Mouse (Mus musculus) midbrain, embryonic 16.5 days (tissue): Measurements from ENCODE around the gene Gm10961. TPM values are rescaled to one million over a fixed set of nuclear protein-coding genes. Genes with fewer than 3 reads are reported as not detected.

Source experiments
- ATAC-seq: fragments of 200-750 bp; cut with Nextera tagmentation; 2 replicates; pipeline ENCODE4 v1.8.0; 2017; ENCODE audit warnings: moderate TSS enrichment
- H3K27ac ChIP-seq: fragments of 300-500 bp; sonication (generic); 2 replicates; pipeline ENCODE4 v1.5.1; 2014; ENCODE audit warnings: mild to moderate bottlenecking, low read length, mixed read lengths
- H3K27me3 ChIP-seq: fragments of 300-500 bp; sonication (generic); 2 replicates; pipeline ENCODE4 v1.6.1; 2014; ENCODE audit warnings: low read depth, low read length, mixed read lengths; ENCODE audit not compliant: control insufficient read depth, insufficient read depth
- H3K36me3 ChIP-seq: fragments of 300-500 bp; sonication (generic); 2 replicates; pipeline ENCODE4 v1.6.1; 2014; ENCODE audit warnings: mild to moderate bottlenecking, low read length, moderate library complexity, mixed read lengths; ENCODE audit not compliant: control insufficient read depth, insufficient read depth
- H3K4me1 ChIP-seq: fragments of 300-500 bp; sonication (generic); 2 replicates; pipeline ENCODE4 v1.6.1; 2014; ENCODE audit warnings: mild to moderate bottlenecking, low read length, mixed read lengths; ENCODE audit not compliant: control insufficient read depth, insufficient read depth
- H3K4me2 ChIP-seq: fragments of 300-500 bp; sonication (generic); 2 replicates; pipeline ENCODE4 v1.6.1; 2014; ENCODE audit warnings: mild to moderate bottlenecking, low read length, mixed read lengths
- H3K4me3 ChIP-seq: fragments of 300-500 bp; sonication (generic); 2 replicates; pipeline ENCODE4 v1.5.1; 2014; ENCODE audit warnings: low read depth, mild to moderate bottlenecking, low read length, moderate library complexity, mixed read lengths
- H3K9ac ChIP-seq: fragments of 300-500 bp; sonication (generic); 2 replicates; pipeline ENCODE4 v1.6.1; 2014; ENCODE audit warnings: low read depth, low read length, mixed read lengths
- H3K9me3 ChIP-seq: fragments of 300-500 bp; sonication (generic); replicated peaks from 2 replicates; pipeline ENCODE4 v1.6.1; 2014; ENCODE audit warnings: mild to moderate bottlenecking, low read length, mixed read lengths; ENCODE audit not compliant: control insufficient read depth, poor library complexity, severe bottlenecking
- WGBS: fragments of 180-500 bp; shearing (Covaris S2); extraction: QIAGEN DNeasy Blood & Tissue Kit; methylation state at CpG from one replicate; pipeline ENCODE4 v1.1.7; 2014; 5-methylcytosine and 5-hydroxymethylcytosine counted together
- polyA plus RNA-seq: library from polyadenylated mRNA; unstranded; fragments of >200 nt; fragmentation: Nextera tagmentation; extraction: Ambion mirVana; gene quantifications from 2 replicates; pipeline ENCODE4 v1.2.1, GENCODE M21; 2015

Gene Gm10961
- polyA plus RNA-seq, 1 experiment from 2014 or later: not detected

DNA sequence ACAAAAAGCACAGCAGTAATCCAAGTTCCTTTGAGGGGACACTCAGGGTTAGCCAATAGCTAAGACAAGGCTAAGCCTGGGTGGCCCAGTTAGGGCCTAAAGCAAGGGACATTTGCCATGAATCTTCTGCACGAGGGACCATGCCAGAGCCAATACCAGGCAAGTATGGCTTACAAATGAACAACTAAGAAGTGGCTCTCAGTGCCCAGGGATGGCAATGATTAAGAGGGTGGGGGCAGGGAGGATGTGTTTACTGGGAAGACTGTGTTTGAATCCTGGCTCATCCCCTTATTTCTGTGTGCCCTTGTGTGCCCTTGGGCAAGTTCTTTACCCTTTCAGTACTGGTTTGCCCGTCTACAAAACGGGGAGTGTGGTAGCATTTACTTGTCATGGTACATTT lies 21.7 kb upstream of the Gm10961 start:
- Histone ChIP-seq H3K9ac (no peak overlapping the region), H3K27me3 (no peaks in the 10 kb centered on the region), H3K36me3 (peaks cover 12% of the 10 kb centered on the region), H3K4me2 (no peak overlapping the region), H3K27ac (no peak overlapping the region), H3K4me3 (no peak overlapping the region), H3K9me3 (no peaks in the 10 kb centered on the region), H3K4me1 (no peaks in the 10 kb centered on the region)
- ATAC-seq: no peak
- 50% methylated on average over 3 of the region's 3 CpGs for WGBS

DNA sequence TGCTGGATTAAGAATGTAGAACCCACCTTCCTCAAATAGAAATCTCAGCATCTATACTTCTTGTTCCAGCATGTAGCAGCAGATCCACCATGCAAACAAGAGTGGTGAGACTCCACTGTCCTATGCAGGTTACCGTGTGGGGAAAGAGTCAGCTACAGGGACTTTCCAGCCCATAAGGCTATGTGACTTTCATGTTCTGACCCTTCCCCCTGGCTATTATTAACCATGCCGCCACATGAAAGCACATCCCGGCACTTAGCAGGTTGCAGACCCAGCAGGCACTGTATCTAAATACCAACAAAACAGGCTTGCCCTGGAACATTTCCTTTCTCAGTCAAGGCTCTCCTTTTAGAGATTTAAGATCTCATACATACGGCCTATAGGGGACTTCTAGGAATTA lies 19.7 kb upstream of the Gm10961 start:
- 63% methylated on average over 4 of the region's 4 CpGs for WGBS
- Histone ChIP-seq H3K36me3 (peaks cover 22% of the 10 kb centered on the region), H3K4me3 (no peak overlapping the region), H3K9ac (no peak overlapping the region), H3K27ac (no peak overlapping the region), H3K4me2 (no peak overlapping the region), H3K4me1 (no peaks in the 10 kb centered on the region), H3K9me3 (no peaks in the 10 kb centered on the region), H3K27me3 (no peaks in the 10 kb centered on the region)
- no peak for ATAC-seq

DNA sequence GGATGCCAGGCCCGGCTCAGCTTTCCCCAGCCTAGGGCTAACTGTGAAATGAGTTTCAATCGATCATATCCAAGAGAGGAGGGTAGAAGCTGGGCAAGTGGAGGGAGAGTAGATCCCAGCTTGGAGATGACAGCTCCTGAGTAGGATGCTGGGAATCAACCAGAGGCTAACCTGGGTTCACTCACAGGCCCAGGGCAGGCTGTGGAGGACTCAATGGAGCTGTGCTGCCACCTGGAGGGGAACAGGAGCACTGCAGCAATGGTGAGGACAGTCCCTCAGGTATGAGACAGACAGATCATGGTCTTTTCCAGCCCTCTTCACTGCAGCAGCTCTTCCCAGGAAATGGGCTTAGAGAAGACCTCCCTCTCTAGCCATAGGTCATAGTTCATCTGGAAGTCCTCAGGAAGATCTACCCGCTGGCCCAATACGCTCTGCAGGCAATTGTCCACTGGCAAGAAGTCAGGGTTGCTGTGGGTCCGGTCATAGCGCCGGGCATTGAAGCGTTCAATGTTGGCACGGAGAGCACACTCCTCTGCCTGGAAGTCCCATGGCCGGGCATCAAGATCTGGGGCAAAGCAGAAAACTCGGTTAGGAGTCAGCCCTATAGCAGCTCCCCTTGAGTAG lies 18.1 kb upstream of the Gm10961 start:
- Histone ChIP-seq H3K9me3 (no peaks in the 10 kb centered on the region), H3K4me1 (no peaks in the 10 kb centered on the region), H3K27ac (no peak overlapping the region), H3K36me3 (peaks cover 37% of the 10 kb centered on the region), H3K4me2 (no peak overlapping the region), H3K9ac (no peak overlapping the region), H3K4me3 (no peak overlapping the region), H3K27me3 (no peaks in the 10 kb centered on the region)
- ATAC-seq: peak; percentile 67
- WGBS: 91% methylated on average over 11 of the region's 11 CpGs

DNA sequence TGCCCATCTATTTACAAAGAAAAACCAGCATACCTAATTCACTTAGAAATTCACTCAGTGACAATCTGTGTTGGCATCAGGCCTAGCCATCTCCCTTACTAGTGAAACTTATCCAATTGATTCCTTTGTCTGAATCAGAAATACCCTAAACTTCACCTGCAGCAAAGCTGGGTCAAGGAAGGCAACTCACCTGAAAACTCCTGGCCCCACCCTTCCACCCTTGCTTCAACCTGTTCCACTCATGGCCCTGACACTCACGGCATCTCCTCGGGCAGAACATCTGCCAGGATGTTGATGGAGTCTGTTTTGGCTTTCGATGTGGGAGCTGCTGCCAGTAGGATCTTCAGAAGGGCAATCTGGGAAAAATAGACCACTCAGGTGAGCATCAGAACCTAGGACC lies 13.3 kb upstream of the Gm10961 start:
- Histone ChIP-seq H3K9ac (no peak overlapping the region), H3K4me3 (no peak overlapping the region), H3K9me3 (no peaks in the 10 kb centered on the region), H3K4me1 (no peaks in the 10 kb centered on the region), H3K36me3 (peaks cover 65% of the 10 kb centered on the region), H3K4me2 (no peak overlapping the region), H3K27me3 (no peaks in the 10 kb centered on the region), H3K27ac (no peak overlapping the region)
- no peak for ATAC-seq
- WGBS: 99% methylated on average over 3 of the region's 3 CpGs

DNA sequence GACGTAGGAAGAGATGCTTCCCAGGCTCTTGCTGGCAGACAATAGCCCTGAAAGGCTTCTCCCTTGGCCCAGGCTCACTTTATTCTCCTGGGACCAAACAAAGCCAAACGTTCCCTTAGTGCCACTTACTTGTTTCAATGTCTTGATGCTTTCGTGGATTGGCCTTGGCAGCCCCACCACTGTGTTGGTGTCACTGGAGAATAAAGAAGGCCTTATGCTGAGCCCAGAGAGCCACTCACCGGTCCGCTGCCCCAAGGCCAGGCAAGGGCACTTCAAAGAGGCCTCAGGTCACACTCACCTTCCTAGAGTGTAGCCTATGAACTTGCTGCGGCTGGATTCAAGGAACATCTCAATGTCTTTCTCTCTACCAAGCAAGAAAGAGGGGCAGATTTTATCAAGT lies 11.2 kb upstream of the Gm10961 start:
- Histone ChIP-seq H3K36me3 (peaks cover 68% of the 10 kb centered on the region), H3K27ac (no peak overlapping the region), H3K4me3 (no peak overlapping the region), H3K9me3 (no peaks in the 10 kb centered on the region), H3K4me1 (no peaks in the 10 kb centered on the region), H3K4me2 (no peak overlapping the region), H3K27me3 (no peaks in the 10 kb centered on the region), H3K9ac (no peak overlapping the region)
- WGBS: 91% methylated on average over 6 of the region's 6 CpGs
- no peak for ATAC-seq

DNA sequence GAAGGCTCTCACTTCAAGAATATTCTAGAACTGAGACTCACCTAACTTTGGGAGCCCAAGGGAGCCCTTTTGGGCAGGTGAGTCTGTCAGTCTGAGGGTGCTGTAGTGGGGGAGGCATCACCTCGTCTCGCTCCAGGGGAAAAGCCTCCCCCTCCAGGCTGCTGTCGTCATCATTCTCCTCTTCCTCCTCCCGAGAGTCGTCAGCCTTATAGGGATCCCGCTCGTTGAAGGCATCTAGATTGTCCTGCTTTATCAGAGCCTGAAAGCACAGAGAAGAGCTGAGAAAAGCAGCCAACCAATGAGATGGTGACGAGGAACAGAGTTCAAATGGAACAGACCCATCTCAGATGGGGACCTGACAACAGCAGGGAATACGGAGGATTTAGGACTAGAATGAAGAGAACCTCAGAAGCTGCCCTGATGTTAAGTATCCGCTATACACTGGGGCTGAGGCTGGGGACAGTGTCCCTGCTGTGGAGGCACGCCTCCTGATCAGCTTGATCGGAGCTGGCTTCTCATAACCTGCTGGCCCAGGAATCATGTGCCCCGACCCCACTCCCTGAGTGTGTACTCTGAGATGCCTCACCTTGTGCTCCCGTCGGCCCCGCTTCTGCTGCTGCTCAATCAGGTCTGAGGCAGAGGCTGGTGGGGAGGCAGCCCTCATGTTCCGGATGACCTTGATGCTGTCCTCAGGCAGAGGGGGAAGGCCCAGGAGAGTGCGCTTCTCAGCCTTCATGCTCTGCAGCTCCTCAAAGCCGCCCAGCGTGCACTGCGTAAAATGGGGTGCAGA lies 9.6 kb upstream of the Gm10961 start:
- H3K4me3 ChIP-seq: no peak overlapping the region
- no peaks in the 10 kb centered on the region for H3K27me3 ChIP-seq
- no peak overlapping the region for H3K9ac ChIP-seq
- no peak overlapping the region for H3K4me2 ChIP-seq
- peaks cover 67% of the 10 kb centered on the region for H3K36me3 ChIP-seq
- H3K27ac ChIP-seq: no peak overlapping the region
- no peaks in the 10 kb centered on the region for H3K9me3 ChIP-seq
- WGBS: 90% methylated on average over 21 of the region's 21 CpGs
- H3K4me1 ChIP-seq: no peaks in the 10 kb centered on the region
- no peak for ATAC-seq

DNA sequence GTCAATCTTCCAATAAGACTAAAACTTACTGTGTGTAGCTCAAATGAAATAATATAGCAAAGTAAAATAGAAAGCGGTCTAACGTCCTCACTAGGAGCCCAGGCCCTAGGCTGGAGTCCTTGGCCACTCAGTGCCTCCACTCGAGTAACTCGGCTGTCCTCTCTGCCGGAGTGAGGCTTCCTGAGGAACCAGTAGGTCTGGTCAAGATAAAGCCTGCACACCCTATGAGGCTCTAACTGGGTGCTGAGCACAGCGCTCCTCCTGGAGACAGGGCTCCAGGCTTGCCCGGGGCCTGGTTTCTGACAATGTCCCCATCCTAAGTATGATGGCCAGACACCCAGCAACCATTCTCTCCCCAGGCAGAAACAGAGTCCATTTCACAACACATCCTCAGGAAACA lies 8.6 kb upstream of the Gm10961 start:
- Histone ChIP-seq H3K4me3 (no peak overlapping the region), H3K4me2 (no peak overlapping the region), H3K27ac (no peak overlapping the region), H3K27me3 (no peaks in the 10 kb centered on the region), H3K9me3 (no peaks in the 10 kb centered on the region), H3K36me3 (peaks cover 66% of the 10 kb centered on the region), H3K9ac (no peak overlapping the region), H3K4me1 (no peaks in the 10 kb centered on the region)
- WGBS: 97% methylated on average over 7 of the region's 7 CpGs
- ATAC-seq: no peak

DNA sequence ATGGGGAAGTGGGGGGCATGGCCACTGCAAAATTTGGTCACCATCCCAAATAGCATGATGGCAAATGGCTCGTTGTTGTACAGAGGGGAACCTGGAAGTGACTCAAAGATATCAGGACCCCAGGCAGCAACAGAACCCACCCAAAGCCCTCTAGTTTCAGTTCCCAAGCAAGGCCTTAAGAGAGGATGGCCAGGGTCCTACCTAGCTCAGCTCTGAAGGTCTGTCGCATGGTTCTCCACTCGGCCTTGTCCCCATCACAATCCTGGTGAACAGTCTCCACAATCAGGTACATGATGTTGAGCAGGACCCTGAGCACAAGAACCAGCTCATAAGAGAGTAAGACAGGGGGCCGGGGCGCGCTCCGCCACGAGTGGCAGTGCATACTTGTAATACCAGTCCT lies 6.7 kb upstream of the Gm10961 start:
- Histone ChIP-seq H3K4me2 (no peak overlapping the region), H3K27ac (no peak overlapping the region), H3K9me3 (no peaks in the 10 kb centered on the region), H3K4me1 (peaks cover 5% of the 10 kb centered on the region), H3K4me3 (no peak overlapping the region), H3K27me3 (no peaks in the 10 kb centered on the region), H3K36me3 (peaks cover 58% of the 10 kb centered on the region), H3K9ac (no peak overlapping the region)
- 98% methylated on average over 8 of the region's 8 CpGs for WGBS
- ATAC-seq: no peak

DNA sequence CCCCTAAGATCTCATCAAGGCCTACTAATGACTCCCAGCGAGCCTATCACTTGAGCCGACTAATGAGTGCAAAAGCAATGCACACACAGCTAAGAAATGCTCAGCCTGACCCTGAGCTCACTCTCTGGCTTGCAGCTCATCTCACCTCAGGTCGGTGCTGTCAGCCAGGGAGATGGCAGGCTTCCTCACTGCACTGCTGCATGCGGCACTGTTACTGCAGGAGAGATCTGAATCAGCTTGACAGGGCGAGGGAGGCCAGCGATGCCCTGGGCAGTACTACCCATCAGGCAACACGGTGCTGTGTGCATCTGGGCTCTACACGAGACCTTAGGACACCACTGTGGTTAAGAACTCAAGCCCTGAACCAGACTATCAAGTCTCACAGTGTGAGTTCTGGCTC lies 5.6 kb upstream of the Gm10961 start:
- H3K4me3 ChIP-seq: no peak overlapping the region
- H3K4me1 ChIP-seq: peaks cover 16% of the 10 kb centered on the region
- 92% methylated on average over 8 of the region's 8 CpGs for WGBS
- H3K9ac ChIP-seq: no peak overlapping the region
- H3K4me2 ChIP-seq: no peak overlapping the region
- H3K27me3 ChIP-seq: no peaks in the 10 kb centered on the region
- no peak for ATAC-seq
- no peaks in the 10 kb centered on the region for H3K9me3 ChIP-seq
- peaks cover 50% of the 10 kb centered on the region for H3K36me3 ChIP-seq
- H3K27ac ChIP-seq: no peak overlapping the region
